Mouse (Mus musculus): ENCODE measurements around the gene Dnah8. TPM values are rescaled to one million over a fixed set of nuclear protein-coding genes. Genes with fewer than 3 reads are reported as not detected.
"Not testable (repeated sequence)": the region's sequence is repeated elsewhere in the genome, so short reads cannot be mapped to it uniquely, and the experiment has no call there.

Dnah8 gene
- total RNA-seq (2014; rRNA removed) (4.9 and 10.0 TPM in 2 replicates), polyA plus RNA-seq (2015; fragmentation: Nextera tagmentation; extraction: Ambion mirVana) (2.1 TPM in 2 replicates)

- not testable (repeated sequence) for ATAC-seq; H3K9me3 ChIP-seq (ENCODE audit: low read length); H3K4me2 ChIP-seq (ENCODE audit: low read depth, low read length); H3K27me3 ChIP-seq (ENCODE audit: insufficient read depth, low read length); H3K27ac ChIP-seq; H3K9ac ChIP-seq (replicated peaks; ENCODE audit: low read length); DNase-seq (ENCODE audit: low spot score); H3K4me3 ChIP-seq (ENCODE audit: low read length); H3K36me3 ChIP-seq (ENCODE audit: insufficient read depth, low read length); H3K4me1 ChIP-seq (ENCODE audit: insufficient read depth, low read length)
- WGBS: no CpG with 5 or more reads among the region's 20 CpGs
Observed at GRCm38 (mm10) chr17:30624132-30624531, at the start of gene Dnah8. Gene Dnah8 (plus strand): TSS chr17:30624354.

GRCm38 (mm10) chr17:30574783-30575075, 49.4 kb upstream of the Dnah8 start:
- DNase-seq (ENCODE audit: low spot score): no peak
- no peaks in the 10 kb centered on the region for H3K36me3 ChIP-seq (ENCODE audit: insufficient read depth, low read length)
- no peak for TF ChIP-seq CTCF (IDR thresholded peaks at IDR 0.05; ENCODE audit: low read depth)
- no peak for ATAC-seq
- H3K27ac ChIP-seq: no peak overlapping the region
- H3K27me3 ChIP-seq (ENCODE audit: insufficient read depth, low read length): no peaks in the 10 kb centered on the region
- no peaks in the 10 kb centered on the region for H3K9me3 ChIP-seq (ENCODE audit: low read length)
- peaks cover 10% of the 10 kb centered on the region for H3K4me1 ChIP-seq (ENCODE audit: insufficient read depth, low read length)
- 75% methylated on average over 8 of the region's 8 CpGs for WGBS
- H3K9ac ChIP-seq (replicated peaks; ENCODE audit: low read length): peak overlapping the region; percentile 74; the same call in 1 of the 2 replicates
- H3K4me3 ChIP-seq (ENCODE audit: low read length): peak overlapping the region; percentile 78
- peak overlapping the region; percentile 86 for H3K4me2 ChIP-seq (ENCODE audit: low read depth, low read length)

GRCm38 (mm10) chr17:30575121-30575904, 48.8 kb upstream of the Dnah8 start:
- Histone ChIP-seq H3K27me3 (ENCODE audit: insufficient read depth, low read length) (no peaks in the 10 kb centered on the region), H3K9me3 (ENCODE audit: low read length) (no peaks in the 10 kb centered on the region), H3K4me3 (ENCODE audit: low read length) (peak overlapping the region; percentile 78), H3K4me1 (ENCODE audit: insufficient read depth, low read length) (peaks cover 10% of the 10 kb centered on the region), H3K36me3 (ENCODE audit: insufficient read depth, low read length) (no peaks in the 10 kb centered on the region), H3K27ac (peak overlapping the region; percentile 95), H3K9ac (replicated peaks; ENCODE audit: low read length) (peak overlapping the region; percentile 74), H3K4me2 (ENCODE audit: low read depth, low read length) (peak overlapping the region; percentile 86)
- DNase-seq (ENCODE audit: low spot score) (no peak), ATAC-seq (no peak; the same call in 1 of the 2 replicates)
- 3% methylated on average over 35 of the region's 35 CpGs for WGBS
- no peak for TF ChIP-seq CTCF (IDR thresholded peaks at IDR 0.05; ENCODE audit: low read depth)

- Histone ChIP-seq H3K4me3 (ENCODE audit: low read length) (peak within 1 kb of the TSS; percentile 78), H3K36me3 (ENCODE audit: insufficient read depth, low read length) (no peaks in the 10 kb centered on the region), H3K4me1 (ENCODE audit: insufficient read depth, low read length) (peaks cover 10% of the 10 kb centered on the region), H3K27me3 (ENCODE audit: insufficient read depth, low read length) (no peaks in the 10 kb centered on the region), H3K9me3 (ENCODE audit: low read length) (no peaks in the 10 kb centered on the region), H3K4me2 (ENCODE audit: low read depth, low read length) (peak within 1 kb of the TSS; percentile 86), H3K9ac (replicated peaks; ENCODE audit: low read length) (peak within 1 kb of the TSS; percentile 74), H3K27ac (peak within 1 kb of the TSS; percentile 95)
- TF ChIP-seq CTCF (IDR thresholded peaks at IDR 0.05; ENCODE audit: low read depth): no peak
- under 1% methylated on average over 68 of the region's 94 CpGs for WGBS
- peak; percentile 96 for DNase-seq (ENCODE audit: low spot score)
- ATAC-seq: peak; percentile 94
Observed at GRCm38 (mm10) chr17:30575941-30576773, 48.0 kb upstream of the Dnah8 start, which contains the start of gene Btbd9. Gene Btbd9 (minus strand): TSS chr17:30576488.

GRCm38 (mm10) chr17:30576946-30577345, 47.2 kb upstream of the Dnah8 start:
- peak overlapping the region; percentile 78 for H3K4me3 ChIP-seq (ENCODE audit: low read length)
- H3K4me2 ChIP-seq (ENCODE audit: low read depth, low read length): peak overlapping the region; percentile 86
- no peaks in the 10 kb centered on the region for H3K27me3 ChIP-seq (ENCODE audit: insufficient read depth, low read length)
- H3K9me3 ChIP-seq (ENCODE audit: low read length): no peaks in the 10 kb centered on the region
- peaks cover 10% of the 10 kb centered on the region for H3K4me1 ChIP-seq (ENCODE audit: insufficient read depth, low read length)
- TF ChIP-seq CTCF (IDR thresholded peaks at IDR 0.05; ENCODE audit: low read depth): no peak
- ATAC-seq (no peak), DNase-seq (ENCODE audit: low spot score) (no peak)
- 59% methylated on average over 12 of the region's 12 CpGs for WGBS
- peak overlapping the region; percentile 95 for H3K27ac ChIP-seq
- H3K36me3 ChIP-seq (ENCODE audit: insufficient read depth, low read length): no peaks in the 10 kb centered on the region
- peak overlapping the region; percentile 74 for H3K9ac ChIP-seq (replicated peaks; ENCODE audit: low read length)

GRCm38 (mm10) chr17:30580781-30581180, 43.4 kb upstream of the Dnah8 start:
- ATAC-seq: no peak

More at GRCm38 (mm10) chr17:30580781-30581180, 43.4 kb upstream of the Dnah8 start:
- Histone ChIP-seq H3K27ac (no peak overlapping the region), H3K4me1 (ENCODE audit: insufficient read depth, low read length) (peaks cover 5% of the 10 kb centered on the region), H3K27me3 (ENCODE audit: insufficient read depth, low read length) (no peaks in the 10 kb centered on the region), H3K9me3 (ENCODE audit: low read length) (no peaks in the 10 kb centered on the region), H3K36me3 (ENCODE audit: insufficient read depth, low read length) (no peaks in the 10 kb centered on the region), H3K4me3 (ENCODE audit: low read length) (no peak overlapping the region), H3K9ac (replicated peaks; ENCODE audit: low read length) (no peak overlapping the region), H3K4me2 (ENCODE audit: low read depth, low read length) (no peak overlapping the region)
- no peak for TF ChIP-seq CTCF (IDR thresholded peaks at IDR 0.05; ENCODE audit: low read depth)
- no peak for DNase-seq (ENCODE audit: low spot score)
- 83% methylated on average over 1 of the region's 1 CpGs for WGBS
